Mouse (Mus musculus): Measurements from ENCODE around the gene Spock2. TPM values are rescaled to one million over a fixed set of nuclear protein-coding genes. Genes with fewer than 3 reads are reported as not detected.

The Spock2 gene
- polyA plus RNA-seq (2015; fragmentation: Nextera tagmentation; extraction: Ambion mirVana): 100.0 and 128 TPM in 2 replicates

GRCm38 (mm10) chr10:60106146-60106530 is at the start of gene Spock2:
Gene Spock2, plus strand, starts transcription at chr10:60106219.

Small RNA genes within 50 kb of the gene (microRNA-seq; reads per million reads assigned to microRNA genes)
- gene Mir6906: 1.2 reads per million

Other genes starting within 250 kb of the Spock2 start
- 21.4 and 25.7 TPM in 2 replicates for gene Dnajb12, start 226.7 kb upstream of the Spock2 start, polyA plus RNA-seq (2015; fragmentation: Nextera tagmentation; extraction: Ambion mirVana)
- 74.7 and 80.1 TPM in 2 replicates for gene Ddit4, start 154.4 kb upstream of the Spock2 start, polyA plus RNA-seq (2015; fragmentation: Nextera tagmentation; extraction: Ambion mirVana)
- 39.7 and 44.3 TPM in 2 replicates for gene Ascc1, start 103.4 kb upstream of the Spock2 start, polyA plus RNA-seq (2015; fragmentation: Nextera tagmentation; extraction: Ambion mirVana)
- gene Anapc16, start 103.1 kb upstream of the Spock2 start, polyA plus RNA-seq (2015; fragmentation: Nextera tagmentation; extraction: Ambion mirVana): 112 and 130 TPM in 2 replicates
- 1.6 and 1.7 TPM in 2 replicates for gene Chst3, start 113.0 kb downstream of the Spock2 start, polyA plus RNA-seq (2015; fragmentation: Nextera tagmentation; extraction: Ambion mirVana)
- 280 and 288 TPM in 2 replicates for gene Psap, start 171.4 kb downstream of the Spock2 start, polyA plus RNA-seq (2015; fragmentation: Nextera tagmentation; extraction: Ambion mirVana)
- gene Vsir, start 240.6 kb downstream of the Spock2 start, polyA plus RNA-seq (2015; fragmentation: Nextera tagmentation; extraction: Ambion mirVana): 4.3 and 4.5 TPM in 2 replicates

Measured in neural tube, postnatal 0 days (tissue).